Mouse (Mus musculus) megakaryocyte, embryonic 14.5 days (primary cell): ENCODE measurements around the gene Ncoa1.
"Not testable (repeated sequence)": the region's sequence is repeated elsewhere in the genome, so short reads cannot be mapped to it uniquely, and the experiment has no call there.

ENCODE experiments used
- FLI1 ChIP-seq: IDR thresholded peaks from 2 replicates; pipeline ENCODE4 v1.6.1; 2012; ENCODE audit warnings: low read length, inconsistent platforms, mixed read lengths
- GATA1 ChIP-seq: IDR thresholded peaks from 3 replicates; pipeline ENCODE4 v1.6.1; 2012; ENCODE audit warnings: mixed read lengths, low read length, inconsistent platforms, borderline replicate concordance

DNA sequence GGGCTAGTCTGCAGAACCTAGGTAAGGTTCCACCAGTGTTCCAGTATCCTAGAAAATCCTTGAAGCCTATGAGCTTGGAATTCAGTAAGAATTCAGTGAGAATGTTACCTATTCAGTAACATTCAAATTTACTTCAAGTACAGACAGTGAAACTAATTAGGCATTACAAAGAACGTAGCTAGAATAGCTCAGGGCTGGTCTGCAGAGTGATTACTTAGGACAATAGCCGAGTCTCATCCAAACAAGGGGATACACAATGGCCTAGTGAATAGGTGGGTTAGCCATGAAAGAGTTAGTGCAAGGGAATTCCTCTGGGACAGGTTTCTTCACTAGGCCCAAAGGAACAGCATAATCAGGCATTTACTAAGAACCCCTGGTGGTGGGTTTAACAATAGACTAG, 118.3 kb downstream of the Ncoa1 start:
- TF ChIP-seq GATA1, FLI1: not testable (repeated sequence)
